Mouse (Mus musculus) spleen, postnatal 4 days (tissue): Measurements from ENCODE around the gene Rnf39.
A peak's percentile ranks its signal among the peaks of the same experiment; 100 is the strongest.
"Not testable (repeated sequence)": the region's sequence is repeated elsewhere in the genome, so short reads cannot be mapped to it uniquely, and the experiment has no call there.

ENCODE experiments used
- DNase-seq, 2 experiments: peaks; one replicate each; pipeline ENCODE4 v3.0.0; 2022; ENCODE audit warnings: low spot score in 2 of 2

Rnf39 gene

GRCm38 (mm10) chr17:36982253-36983155 is 39.8 kb downstream of the Rnf39 start:
- no peak for DNase-seq

- no peak for DNase-seq
These were observed 45.8 kb downstream of the Rnf39 start for GRCm38 (mm10) chr17:36988475-36988874.

GRCm38 (mm10) chr17:36989437-36989836 is 46.7 kb downstream of the Rnf39 start, which contains the start of gene H2-M5:
TSS of gene H2-M5 (minus strand) at chr17:36989537.
- DNase-seq: no peak

GRCm38 (mm10) chr17:36990630-36991029 is 47.9 kb downstream of the Rnf39 start:
- DNase-seq: not testable (repeated sequence)

- no peak for DNase-seq
These were observed 49.8 kb downstream of the Rnf39 start for GRCm38 (mm10) chr17:36992336-36993104.

GRCm38 (mm10) chr17:36993770-36994325 is 51.1 kb downstream of the Rnf39 start:
- no peak for DNase-seq

GRCm38 (mm10) chr17:36994528-36994927 is 51.8 kb downstream of the Rnf39 start:
- DNase-seq: no peak

GRCm38 (mm10) chr17:36995448-36995847 is 52.7 kb downstream of the Rnf39 start:
- no peak for DNase-seq

- DNase-seq: peak; percentile 36 to 74
These were observed 54.5 kb downstream of the Rnf39 start for GRCm38 (mm10) chr17:36997033-36997735.
